Mouse (Mus musculus): ENCODE measurements around the gene Gm9918. TPM values are rescaled to one million over a fixed set of nuclear protein-coding genes. Genes with fewer than 3 reads are reported as not detected.

Gm9918 gene
- total and polyA plus RNA-seq, 2 experiments: 0.05 TPM; not detected in 1

- 85% methylated on average over 14 of the region's 14 CpGs for WGBS
- no peaks in the 10 kb centered on the region; the same call in 1 of the 2 replicates for H3K36me3 ChIP-seq (ENCODE audit: control insufficient read depth, insufficient read depth, low read length)
- no peak for DNase-seq (ENCODE audit: extremely low read depth, low read depth, low spot score)
- no peak overlapping the region for H3K4me3 ChIP-seq (ENCODE audit: insufficient read depth, low read depth, low read length)
- peaks cover 4% of the 10 kb centered on the region; the same call in 1 of the 2 replicates for H3K4me1 ChIP-seq (ENCODE audit: control insufficient read depth, insufficient read depth, low read length)
- H3K79me2 ChIP-seq (ENCODE audit: control insufficient read depth, insufficient read depth, low read length): no peaks in the 10 kb centered on the region
- H3K9ac ChIP-seq (ENCODE audit: low read depth, low read length): no peak overlapping the region
- no peak overlapping the region for H3K27ac ChIP-seq (replicated peaks; ENCODE audit: insufficient read depth, low read depth, low read length)
- H3K27me3 ChIP-seq (ENCODE audit: control insufficient read depth, insufficient read depth, low read length): no peaks in the 10 kb centered on the region
- TF ChIP-seq CTCF (IDR thresholded peaks at IDR 0.05; ENCODE audit: low read depth, low read length): no peak
- TF ChIP-seq POLR2A (IDR thresholded peaks at IDR 0.05; ENCODE audit: extremely low read depth, insufficient read depth, low read length): no peak
Measured at GRCm38 (mm10) chr15:102238543-102239259, 31.7 kb upstream of the Gm9918 start.

GRCm38 (mm10) chr15:102239260-102239590 is 31.1 kb upstream of the Gm9918 start:
- no peaks in the 10 kb centered on the region; the same call in 1 of the 2 replicates for H3K36me3 ChIP-seq (ENCODE audit: control insufficient read depth, insufficient read depth, low read length)
- DNase-seq (ENCODE audit: extremely low read depth, low read depth, low spot score): no peak
- H3K27me3 ChIP-seq (ENCODE audit: control insufficient read depth, insufficient read depth, low read length): no peaks in the 10 kb centered on the region
- H3K9ac ChIP-seq (ENCODE audit: low read depth, low read length): no peak overlapping the region
- no peaks in the 10 kb centered on the region for H3K79me2 ChIP-seq (ENCODE audit: control insufficient read depth, insufficient read depth, low read length)
- no peak overlapping the region for H3K27ac ChIP-seq (replicated peaks; ENCODE audit: insufficient read depth, low read depth, low read length)
- TF ChIP-seq CTCF (IDR thresholded peaks at IDR 0.05; ENCODE audit: low read depth, low read length): peak; percentile 94
- no peak for TF ChIP-seq POLR2A (IDR thresholded peaks at IDR 0.05; ENCODE audit: extremely low read depth, insufficient read depth, low read length)
- no peak overlapping the region for H3K4me3 ChIP-seq (ENCODE audit: insufficient read depth, low read depth, low read length)
- WGBS: 17% methylated on average over 9 of the region's 9 CpGs
- H3K4me1 ChIP-seq (ENCODE audit: control insufficient read depth, insufficient read depth, low read length): peaks cover 4% of the 10 kb centered on the region; the same call in 1 of the 2 replicates

GRCm38 (mm10) chr15:102239851-102240250 is 30.5 kb upstream of the Gm9918 start:
- Histone ChIP-seq H3K36me3 (ENCODE audit: control insufficient read depth, insufficient read depth, low read length) (no peaks in the 10 kb centered on the region; the same call in 1 of the 2 replicates), H3K9ac (ENCODE audit: low read depth, low read length) (0 out of 2 replicates have a peak overlapping the region, but pooled peaks have one; percentile 30), H3K4me1 (ENCODE audit: control insufficient read depth, insufficient read depth, low read length) (peaks cover 4% of the 10 kb centered on the region; the same call in 1 of the 2 replicates), H3K79me2 (ENCODE audit: control insufficient read depth, insufficient read depth, low read length) (no peaks in the 10 kb centered on the region), H3K27ac (replicated peaks; ENCODE audit: insufficient read depth, low read depth, low read length) (peak overlapping the region; percentile 51), H3K4me3 (ENCODE audit: insufficient read depth, low read depth, low read length) (no peak overlapping the region), H3K27me3 (ENCODE audit: control insufficient read depth, insufficient read depth, low read length) (no peaks in the 10 kb centered on the region)
- DNase-seq (ENCODE audit: extremely low read depth, low read depth, low spot score): no peak
- WGBS: 76% methylated on average over 11 of the region's 11 CpGs
- TF ChIP-seq CTCF (IDR thresholded peaks at IDR 0.05; ENCODE audit: low read depth, low read length) (no peak), POLR2A (IDR thresholded peaks at IDR 0.05; ENCODE audit: extremely low read depth, insufficient read depth, low read length) (no peak)

- no peak overlapping the region for H3K4me3 ChIP-seq (ENCODE audit: insufficient read depth, low read depth, low read length)
- H3K4me1 ChIP-seq (ENCODE audit: control insufficient read depth, insufficient read depth, low read length): peaks cover 7% of the 10 kb centered on the region; the same call in 1 of the 2 replicates
- no peaks in the 10 kb centered on the region for H3K79me2 ChIP-seq (ENCODE audit: control insufficient read depth, insufficient read depth, low read length)
- no peaks in the 10 kb centered on the region for H3K27me3 ChIP-seq (ENCODE audit: control insufficient read depth, insufficient read depth, low read length)
- H3K27ac ChIP-seq (replicated peaks; ENCODE audit: insufficient read depth, low read depth, low read length): peak overlapping the region; percentile 60
- 75% methylated on average over 4 of the region's 4 CpGs for WGBS
- H3K36me3 ChIP-seq (ENCODE audit: control insufficient read depth, insufficient read depth, low read length): no peaks in the 10 kb centered on the region; the same call in 1 of the 2 replicates
- DNase-seq (ENCODE audit: extremely low read depth, low read depth, low spot score): no peak
- H3K9ac ChIP-seq (ENCODE audit: low read depth, low read length): peak overlapping the region; percentile 37; the same call in 1 of the 2 replicates
- TF ChIP-seq POLR2A (IDR thresholded peaks at IDR 0.05; ENCODE audit: extremely low read depth, insufficient read depth, low read length): no peak
- TF ChIP-seq CTCF (IDR thresholded peaks at IDR 0.05; ENCODE audit: low read depth, low read length): no peak
Measured at GRCm38 (mm10) chr15:102240607-102241006, 29.8 kb upstream of the Gm9918 start.

- Histone ChIP-seq H3K4me3 (ENCODE audit: insufficient read depth, low read depth, low read length) (no peak overlapping the region), H3K4me1 (ENCODE audit: control insufficient read depth, insufficient read depth, low read length) (peaks cover 8% of the 10 kb centered on the region; the same call in 1 of the 2 replicates), H3K9ac (ENCODE audit: low read depth, low read length) (peak overlapping the region; percentile 42; the same call in 1 of the 2 replicates), H3K27me3 (ENCODE audit: control insufficient read depth, insufficient read depth, low read length) (no peaks in the 10 kb centered on the region), H3K79me2 (ENCODE audit: control insufficient read depth, insufficient read depth, low read length) (no peaks in the 10 kb centered on the region), H3K36me3 (ENCODE audit: control insufficient read depth, insufficient read depth, low read length) (no peaks in the 10 kb centered on the region; the same call in 1 of the 2 replicates), H3K27ac (replicated peaks; ENCODE audit: insufficient read depth, low read depth, low read length) (peak overlapping the region; percentile 79)
- TF ChIP-seq CTCF (IDR thresholded peaks at IDR 0.05; ENCODE audit: low read depth, low read length) (no peak), POLR2A (IDR thresholded peaks at IDR 0.05; ENCODE audit: extremely low read depth, insufficient read depth, low read length) (no peak)
- DNase-seq (ENCODE audit: extremely low read depth, low read depth, low spot score): no peak
- WGBS: 72% methylated on average over 12 of the region's 12 CpGs
Measured at GRCm38 (mm10) chr15:102242404-102243228, 27.7 kb upstream of the Gm9918 start.
